Mouse (Mus musculus): ENCODE data around the gene Dynlrb1. TPM values are rescaled to one million over a fixed set of nuclear protein-coding genes. Genes with fewer than 3 reads are reported as not detected.
A peak's percentile ranks its signal among the peaks of the same experiment; 100 is the strongest.

The Dynlrb1 gene
- total and polyA plus RNA-seq, 3 experiments, result 193 to 329 TPM; not detected in 1

GRCm38 (mm10) chr2:155276195-155276594 lies 39.9 kb downstream of the Dynlrb1 start, which contains the start of gene Map1lc3a (continued):
- TF ChIP-seq CTCF (IDR thresholded peaks at IDR 0.05 in 2 of 3, conservative IDR thresholded peaks at IDR 0.05 in 1 of 3; ENCODE audit: control insufficient read depth in 1 of 3, insufficient read depth in 1 of 3, low read depth in 2 of 3, low read length in 3 of 3, poor library complexity in 1 of 3, severe bottlenecking in 1 of 3) (no peak), ZC3H11A (IDR thresholded peaks at IDR 0.05; ENCODE audit: low read depth, low read length) (no peak), ELF1 (IDR thresholded peaks at IDR 0.05; ENCODE audit: low read depth, low read length) (no peak), KAT2A (conservative IDR thresholded peaks at IDR 0.05; ENCODE audit: low read depth, low read length) (no peak), SIN3A (IDR thresholded peaks at IDR 0.05; ENCODE audit: low read length) (peak; percentile 68), SMC3 (IDR thresholded peaks at IDR 0.05; ENCODE audit: low read depth, low read length) (no peak), MXI1 (IDR thresholded peaks at IDR 0.05; ENCODE audit: low read depth, low read length) (peak; percentile 49), CHD2 (IDR thresholded peaks at IDR 0.05; ENCODE audit: low read length) (no peak), RCOR1 (IDR thresholded peaks at IDR 0.05; ENCODE audit: low read depth, low read length) (no peak), ZNF384 (IDR thresholded peaks at IDR 0.05; ENCODE audit: low read depth, low read length) (no peak)

GRCm38 (mm10) chr2:155276621-155277175 lies 40.4 kb downstream of the Dynlrb1 start:
- H3K27me3 ChIP-seq (ENCODE audit: control insufficient read depth in 1 of 2, insufficient read depth in 2 of 2, low read length in 2 of 2), result no peaks in the 10 kb centered on the region
- peak overlapping the region; percentile 77 to 87 for H3K4me3 ChIP-seq (ENCODE audit: control insufficient read depth in 1 of 2, insufficient read depth in 1 of 2, low read depth in 2 of 2, low read length in 2 of 2)
- H3K27ac ChIP-seq (ENCODE audit: control insufficient read depth, low read depth, low read length), result no peak overlapping the region
- H3K4me1 ChIP-seq (ENCODE audit: control insufficient read depth in 1 of 2, insufficient read depth in 2 of 2, low read length in 2 of 2), result no peaks in the 10 kb centered on the region
- no peaks in the 10 kb centered on the region for H3K36me3 ChIP-seq (ENCODE audit: control insufficient read depth in 1 of 2, insufficient read depth in 2 of 2, low read length in 2 of 2)
- peak overlapping the region; percentile 78 for H3K9ac ChIP-seq (ENCODE audit: control insufficient read depth, low read depth, low read length, poor library complexity, severe bottlenecking)
- no peaks in the 10 kb centered on the region for H3K79me2 ChIP-seq (ENCODE audit: control insufficient read depth, insufficient read depth, low read length, poor library complexity)
- no peaks in the 10 kb centered on the region for H3K9me3 ChIP-seq (replicated peaks; ENCODE audit: insufficient read depth, low read length)
- DNase-seq (ENCODE audit: low read depth, low spot score), result peak; percentile 53
- TF ChIP-seq POLR2A (IDR thresholded peaks at IDR 0.05; ENCODE audit: control insufficient read depth in 1 of 2, insufficient read depth in 1 of 2, low read depth in 1 of 2, low read length in 2 of 2, poor library complexity in 1 of 2), result peak in 1 of 2 experiments; percentile 7; a peak in 1 of 4 replicates
- TF ChIP-seq MAZ (IDR thresholded peaks at IDR 0.05; ENCODE audit: low read depth, low read length), result 0 out of 2 replicates have a peak, but pooled peaks have one; percentile 12
- no peak for TF ChIP-seq NELFE (IDR thresholded peaks at IDR 0.05; ENCODE audit: low read depth, low read length)
- TF ChIP-seq MAX (IDR thresholded peaks at IDR 0.05; ENCODE audit: low read length), result no peak
- peak; percentile 16; the same call in 1 of the 2 replicates for TF ChIP-seq SIN3A (IDR thresholded peaks at IDR 0.05; ENCODE audit: low read length)

- Histone ChIP-seq H3K4me1 (ENCODE audit: control insufficient read depth in 1 of 2, insufficient read depth in 2 of 2, low read length in 2 of 2) (no peaks in the 10 kb centered on the region), H3K79me2 (ENCODE audit: control insufficient read depth, insufficient read depth, low read length, poor library complexity) (no peaks in the 10 kb centered on the region), H3K9me3 (replicated peaks; ENCODE audit: insufficient read depth, low read length) (no peaks in the 10 kb centered on the region), H3K9ac (ENCODE audit: control insufficient read depth, low read depth, low read length, poor library complexity, severe bottlenecking) (no peak overlapping the region), H3K4me3 (ENCODE audit: control insufficient read depth in 1 of 2, insufficient read depth in 1 of 2, low read depth in 2 of 2, low read length in 2 of 2) (no peak overlapping the region), H3K27ac (ENCODE audit: control insufficient read depth, low read depth, low read length) (no peak overlapping the region), H3K27me3 (ENCODE audit: control insufficient read depth in 1 of 2, insufficient read depth in 2 of 2, low read length in 2 of 2) (no peaks in the 10 kb centered on the region), H3K36me3 (ENCODE audit: control insufficient read depth in 1 of 2, insufficient read depth in 2 of 2, low read length in 2 of 2) (peaks cover 0 to 1% of the 10 kb centered on the region in 2 experiments; a peak in 1 of 4 replicates)
- no peak for DNase-seq (ENCODE audit: low read depth, low spot score)
- no peak for TF ChIP-seq KAT2A (conservative IDR thresholded peaks at IDR 0.05; ENCODE audit: low read depth, low read length)
- TF ChIP-seq TBP (IDR thresholded peaks at IDR 0.05; ENCODE audit: low read depth, low read length), result no peak
- no peak for TF ChIP-seq MEF2A (IDR thresholded peaks at IDR 0.05; ENCODE audit: extremely low read depth, insufficient replicate concordance, low read depth, low read length, poor library complexity, severe bottlenecking)
- TF ChIP-seq NRF1 (IDR thresholded peaks at IDR 0.05; ENCODE audit: insufficient read depth, low read depth, low read length, poor library complexity, severe bottlenecking), result no peak
- TF ChIP-seq MAX (IDR thresholded peaks at IDR 0.05; ENCODE audit: low read length), result no peak
- TF ChIP-seq RAD21 (IDR thresholded peaks at IDR 0.05; ENCODE audit: low read depth, low read length), result no peak
- TF ChIP-seq TCF12 (IDR thresholded peaks at IDR 0.05; ENCODE audit: low read depth, low read length), result no peak
- TF ChIP-seq USF2 (IDR thresholded peaks at IDR 0.05; ENCODE audit: borderline replicate concordance in 1 of 2, insufficient read depth in 1 of 2, low read depth in 1 of 2, low read length in 2 of 2), result no peak
- no peak for TF ChIP-seq ZKSCAN1 (IDR thresholded peaks at IDR 0.05; ENCODE audit: low read depth, low read length)
- TF ChIP-seq RCOR1 (IDR thresholded peaks at IDR 0.05; ENCODE audit: low read depth, low read length), result no peak
- no peak for TF ChIP-seq ZC3H11A (IDR thresholded peaks at IDR 0.05; ENCODE audit: low read depth, low read length)
- TF ChIP-seq POLR2A (IDR thresholded peaks at IDR 0.05; ENCODE audit: control insufficient read depth in 1 of 2, insufficient read depth in 1 of 2, low read depth in 1 of 2, low read length in 2 of 2, poor library complexity in 1 of 2), result no peak
Measured at GRCm38 (mm10) chr2:155277721-155278120, 41.4 kb downstream of the Dynlrb1 start.
